Mouse (Mus musculus) activated CD4-positive, CD25-positive, alpha-beta regulatory T cell, adult 4 months (primary cell): ENCODE results near the gene Fsd1. TPM values are rescaled to one million over a fixed set of nuclear protein-coding genes. Genes with fewer than 3 reads are reported as not detected.
"Not testable (repeated sequence)": the region's sequence is repeated elsewhere in the genome, so short reads cannot be mapped to it uniquely, and the experiment has no call there.

Experiments used
- ATAC-seq: one replicate; pipeline ENCODE4 v1.8.0; 2017
- polyA plus RNA-seq, 2 experiments: library from polyadenylated mRNA; unstranded; fragments of 100-300 nt; shearing (Covaris generic); gene quantifications; one replicate each; pipeline ENCODE4 v1.2.1; 2017

Fsd1 gene
- not detected for polyA plus RNA-seq

DNA sequence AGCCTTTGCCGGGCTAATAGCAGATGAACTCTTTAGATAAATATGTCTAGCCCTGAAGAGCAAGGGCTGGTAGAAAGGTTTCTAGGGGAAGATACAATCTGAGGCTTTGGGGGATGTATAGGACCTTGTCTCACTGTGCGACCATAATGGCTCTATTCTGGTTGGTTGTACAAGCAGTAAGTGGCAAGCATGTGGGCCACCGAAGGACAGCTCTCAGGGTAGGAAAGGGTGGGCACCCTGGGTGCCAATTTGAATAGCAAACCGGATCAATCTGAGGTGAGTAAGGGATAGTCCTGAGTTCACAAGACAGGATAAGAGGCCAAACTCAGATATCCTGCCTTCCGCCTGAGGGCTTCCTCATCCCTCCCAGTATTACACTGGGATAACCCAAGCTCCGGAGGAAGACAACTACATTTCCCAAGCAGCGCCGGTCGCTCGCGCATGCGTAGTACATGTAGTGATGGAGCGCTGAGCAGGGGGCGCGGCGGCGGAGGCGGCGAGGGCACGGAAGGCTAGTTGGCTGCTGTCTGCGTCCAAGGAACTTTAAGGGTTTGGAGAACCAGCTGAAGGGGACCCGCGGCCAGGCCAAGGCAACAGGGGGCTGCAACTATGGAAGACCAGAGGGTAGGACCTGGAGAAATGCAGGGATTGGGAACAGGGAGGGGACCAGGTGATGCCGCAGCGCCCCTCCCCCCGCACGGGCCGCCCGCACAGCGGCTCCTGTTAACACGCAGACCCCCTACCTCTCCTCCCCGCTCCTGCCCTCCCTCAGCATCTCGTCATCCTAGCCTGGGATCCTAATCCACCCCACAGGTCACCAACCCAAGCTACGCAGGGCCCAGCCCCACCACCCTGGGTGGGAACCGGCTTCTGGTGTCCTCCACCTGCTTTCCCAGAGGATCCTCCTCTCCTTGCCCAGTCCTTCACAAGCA, at the start of gene Fsd1:
Gene Fsd1 (plus strand): TSS at position 480 of the 932 bp plus-strand sequence.
- ATAC-seq = no peak

DNA sequence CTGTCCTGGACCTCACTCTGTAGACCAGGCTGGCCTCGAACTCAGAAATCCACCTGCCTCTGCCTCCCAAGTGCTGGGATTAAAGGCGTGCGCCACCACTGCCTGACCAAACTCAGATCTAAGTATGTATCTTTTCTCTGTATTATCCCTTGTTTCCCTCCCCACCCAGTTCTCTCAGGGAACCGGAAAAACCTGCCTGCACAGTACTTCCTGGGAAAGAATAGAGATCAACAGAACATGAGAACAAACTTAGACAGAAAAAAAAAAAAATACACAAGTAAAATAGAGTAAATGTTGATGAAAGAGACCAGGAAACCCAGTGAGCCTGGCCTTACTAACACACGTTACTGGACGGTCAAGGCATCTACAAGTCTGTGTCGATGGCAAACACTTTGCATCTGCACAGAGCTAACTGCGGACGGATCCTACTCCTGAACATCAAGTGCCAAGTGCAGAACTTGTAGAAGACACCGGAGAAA, 41.9 kb upstream of the Fsd1 start:
- ATAC-seq = not testable (repeated sequence)

DNA sequence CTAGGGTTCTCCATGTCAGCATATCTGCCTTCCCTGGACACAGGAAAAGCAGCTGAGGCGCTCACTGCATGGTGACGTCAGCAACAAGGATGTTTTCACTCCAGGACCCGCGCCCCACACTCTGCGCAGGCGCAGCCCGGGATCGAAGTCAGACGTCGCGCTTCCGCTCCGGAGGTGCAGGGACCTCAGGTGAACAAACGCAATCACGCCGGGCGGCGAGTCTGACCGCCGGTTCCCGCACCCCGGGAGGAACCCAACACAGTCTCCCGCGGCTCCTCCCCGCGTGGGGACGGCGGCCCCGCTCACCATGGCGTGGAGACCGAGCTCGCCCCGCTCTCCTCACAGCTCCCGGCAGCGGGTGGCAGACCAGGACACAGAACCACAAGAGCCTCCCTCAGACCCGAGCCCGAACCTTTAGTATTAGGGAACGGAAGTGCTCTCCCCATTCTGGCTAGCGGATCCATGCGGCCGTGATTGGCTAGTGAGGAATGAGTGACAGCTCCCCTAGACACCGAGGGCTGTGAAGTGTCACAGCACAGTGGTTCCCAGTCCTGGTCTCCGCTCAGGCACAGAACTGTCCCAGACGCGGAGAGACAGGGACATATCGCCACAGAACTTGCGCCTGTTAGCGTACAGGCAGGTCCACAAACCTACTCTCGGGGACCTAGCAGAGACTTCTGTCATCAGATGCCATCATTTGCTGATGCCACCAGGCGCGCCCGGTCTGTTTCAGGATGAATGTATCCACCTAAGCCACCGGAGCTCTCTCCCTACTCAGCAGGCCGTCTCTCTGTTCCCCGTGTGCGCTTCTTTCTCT, 41.2 kb upstream of the Fsd1 start:
- peak; percentile 94 for ATAC-seq

DNA sequence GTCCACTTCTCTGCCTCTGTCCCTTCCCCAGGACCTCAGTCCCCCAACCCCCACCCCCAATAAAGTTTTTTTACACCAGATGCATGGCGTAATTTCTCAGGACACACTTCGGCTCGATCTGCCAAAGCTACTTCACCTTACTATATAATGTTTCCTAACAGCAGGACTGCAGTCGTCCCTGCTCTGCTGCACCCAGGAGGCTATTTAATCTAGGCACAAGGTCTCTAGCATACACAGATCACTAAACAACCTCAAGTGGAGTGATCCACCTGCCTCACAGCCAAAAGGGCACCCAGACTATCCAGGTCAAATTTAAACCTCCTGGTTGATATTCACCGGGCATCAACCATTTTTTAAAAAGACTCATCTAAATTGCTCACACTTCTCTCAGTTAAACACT, 40.6 kb upstream of the Fsd1 start:
- no peak for ATAC-seq

DNA sequence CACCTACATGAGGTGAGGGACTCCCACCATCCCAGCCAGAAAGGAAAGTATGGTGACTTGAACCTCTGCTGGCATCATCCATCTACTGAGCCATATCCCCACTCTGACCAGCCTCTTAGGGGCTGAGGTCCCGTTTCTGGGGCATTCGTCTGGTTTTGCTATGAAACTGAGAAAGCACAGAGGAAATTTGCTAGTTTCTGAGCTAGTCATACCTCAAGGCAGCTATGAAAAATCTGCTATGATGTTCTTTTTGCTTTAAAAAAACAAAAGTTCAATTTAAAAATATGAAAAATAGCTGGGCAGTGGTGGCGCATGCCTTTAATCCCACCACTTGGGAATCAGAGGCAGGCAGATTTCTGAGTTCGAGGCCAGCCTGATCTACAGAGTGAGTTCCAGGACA, 37.7 kb upstream of the Fsd1 start:
- ATAC-seq = no peak

DNA sequence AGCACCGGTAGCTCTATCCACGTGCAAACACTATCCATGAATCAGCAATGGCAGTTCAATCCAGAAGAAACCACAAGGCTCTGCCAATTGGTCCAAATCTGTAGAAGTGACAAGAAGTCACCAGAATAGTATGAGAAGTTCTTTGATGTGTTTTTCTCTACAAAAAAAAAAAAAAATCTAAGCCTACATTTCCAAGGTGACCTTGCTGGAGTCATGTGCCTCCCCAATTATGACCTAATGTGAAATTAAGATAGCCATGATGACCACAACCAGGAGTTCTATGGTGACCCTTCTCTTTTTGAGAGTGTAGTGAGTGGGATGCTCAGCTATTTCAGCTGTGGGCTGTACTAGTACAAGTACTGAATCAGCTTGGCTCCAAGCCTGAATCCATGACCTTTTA, 36.9 kb upstream of the Fsd1 start, which contains the start of gene Zfp119b:
Gene Zfp119b (minus strand): TSS at position 101 of the 400 bp plus-strand sequence.
- no peak for ATAC-seq

DNA sequence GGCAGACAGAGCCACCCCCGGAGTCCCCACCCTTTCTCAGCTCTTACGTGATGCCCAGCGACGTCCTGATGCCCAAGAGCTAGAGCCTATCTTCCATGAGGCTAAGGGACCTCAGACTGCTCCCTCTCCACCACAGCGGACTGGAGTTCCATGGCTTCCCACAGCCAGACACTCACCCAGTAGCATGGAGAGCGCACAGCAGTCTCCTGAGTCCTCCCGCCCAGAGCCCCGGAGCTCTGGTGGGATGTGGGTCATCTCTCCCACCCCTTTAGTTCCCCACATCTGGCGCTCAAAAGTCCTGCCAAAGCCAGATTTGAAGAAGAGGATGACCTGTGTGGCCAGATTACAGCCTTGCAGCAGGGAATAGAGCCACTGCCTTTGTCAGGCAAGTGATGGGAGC, 35.7 kb upstream of the Fsd1 start:
- no peak for ATAC-seq

DNA sequence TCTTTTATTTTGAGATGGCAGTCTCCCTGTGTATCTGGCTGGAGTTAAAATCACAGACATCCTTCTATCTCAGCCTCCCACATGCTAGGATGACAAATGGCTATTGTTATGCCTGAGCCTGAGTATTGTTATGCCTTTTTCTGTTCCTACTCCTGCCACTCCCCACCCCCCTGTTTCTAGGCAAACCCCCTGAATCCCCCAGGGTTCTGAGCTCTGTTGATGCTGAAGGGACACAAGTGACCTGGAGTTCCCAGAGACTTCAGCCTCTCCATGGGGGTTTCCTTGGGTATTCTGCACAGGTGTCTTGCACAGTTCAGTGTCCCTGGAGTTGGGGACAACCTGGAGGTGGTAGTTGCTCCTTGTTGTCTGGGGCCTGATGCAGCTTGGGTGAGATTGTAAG, 34.3 kb upstream of the Fsd1 start:
- ATAC-seq = no peak

DNA sequence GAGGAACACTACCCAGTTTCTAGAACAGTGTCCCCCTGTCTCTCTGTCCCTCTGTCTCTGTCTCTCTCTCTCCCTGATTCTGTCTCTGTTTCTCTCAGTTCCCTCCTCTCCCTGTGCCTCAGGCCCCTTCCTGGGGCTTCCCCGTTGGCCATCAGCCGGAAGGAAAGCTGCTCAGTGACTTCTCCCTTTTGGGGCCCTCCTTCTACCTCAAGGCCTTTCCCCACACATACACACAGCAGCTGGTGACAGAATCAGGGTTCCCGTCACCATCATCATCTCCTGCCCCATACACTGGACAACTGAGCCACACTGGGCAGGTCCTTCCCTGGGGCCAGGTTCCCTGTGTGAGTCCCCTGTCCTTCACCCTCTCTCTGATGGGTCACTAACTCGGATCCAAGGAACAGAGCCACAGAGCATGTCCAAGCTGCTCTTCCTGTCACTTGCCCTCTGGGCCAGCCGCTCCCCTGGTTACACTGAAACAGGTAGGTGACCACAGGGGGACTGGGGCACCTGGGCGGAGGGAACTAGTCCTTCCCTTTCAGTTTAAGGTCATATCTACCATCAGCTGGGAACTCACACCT, 33.8 kb upstream of the Fsd1 start, which contains the start of gene Ebi3:
Gene Ebi3 (plus strand): TSS at position 194 of the 581 bp plus-strand sequence.
- peak; percentile 65 for ATAC-seq

DNA sequence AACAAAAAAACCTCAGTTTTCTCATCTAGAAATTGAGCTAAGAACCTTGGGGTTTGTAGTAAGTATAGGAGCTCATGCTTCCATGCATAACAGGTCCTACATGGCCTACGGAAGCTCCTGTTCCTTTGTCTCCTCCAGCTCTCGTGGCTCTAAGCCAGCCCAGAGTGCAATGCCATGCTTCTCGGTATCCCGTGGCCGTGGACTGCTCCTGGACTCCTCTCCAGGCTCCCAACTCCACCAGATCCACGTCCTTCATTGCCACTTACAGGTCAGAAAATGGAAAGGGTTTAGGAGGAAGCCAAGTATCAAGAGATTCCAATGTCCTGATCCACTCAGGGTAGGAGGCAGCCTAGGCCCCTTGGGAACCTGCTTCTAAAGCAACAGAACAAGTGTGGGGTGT, 32.6 kb upstream of the Fsd1 start:
- no peak for ATAC-seq

DNA sequence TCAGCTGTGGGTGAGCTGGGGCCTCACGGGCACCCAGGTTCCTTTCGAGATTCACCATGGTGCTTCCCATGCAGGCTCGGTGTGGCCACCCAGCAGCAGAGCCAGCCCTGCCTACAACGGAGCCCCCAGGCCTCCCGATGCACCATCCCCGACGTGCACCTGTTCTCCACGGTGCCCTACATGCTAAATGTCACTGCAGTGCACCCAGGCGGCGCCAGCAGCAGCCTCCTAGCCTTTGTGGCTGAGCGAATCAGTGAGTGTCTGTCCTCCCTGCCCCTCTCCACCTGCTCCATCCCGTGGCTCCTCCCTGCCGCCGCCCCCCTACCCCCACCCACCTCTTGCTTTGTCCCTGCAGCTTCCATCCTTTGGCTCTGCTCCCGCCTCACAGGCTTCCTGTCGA, 32.1 kb upstream of the Fsd1 start:
- ATAC-seq = no peak

DNA sequence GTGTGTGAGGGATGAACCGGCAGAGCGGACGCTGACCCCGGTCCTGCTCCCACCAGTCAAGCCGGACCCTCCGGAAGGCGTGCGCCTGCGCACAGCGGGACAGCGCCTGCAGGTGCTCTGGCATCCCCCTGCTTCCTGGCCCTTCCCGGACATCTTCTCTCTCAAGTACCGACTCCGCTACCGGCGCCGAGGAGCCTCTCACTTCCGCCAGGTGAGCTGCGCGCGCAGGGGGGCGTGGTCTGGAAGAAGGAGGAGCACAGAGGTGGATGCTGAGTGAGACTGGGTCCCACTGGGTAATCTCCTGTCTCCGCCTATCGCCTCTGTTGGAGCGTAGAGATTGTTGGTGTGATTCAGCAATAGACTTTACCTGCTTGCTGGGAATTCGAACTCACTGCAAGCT, 30.2 kb upstream of the Fsd1 start:
- ATAC-seq = no peak

DNA sequence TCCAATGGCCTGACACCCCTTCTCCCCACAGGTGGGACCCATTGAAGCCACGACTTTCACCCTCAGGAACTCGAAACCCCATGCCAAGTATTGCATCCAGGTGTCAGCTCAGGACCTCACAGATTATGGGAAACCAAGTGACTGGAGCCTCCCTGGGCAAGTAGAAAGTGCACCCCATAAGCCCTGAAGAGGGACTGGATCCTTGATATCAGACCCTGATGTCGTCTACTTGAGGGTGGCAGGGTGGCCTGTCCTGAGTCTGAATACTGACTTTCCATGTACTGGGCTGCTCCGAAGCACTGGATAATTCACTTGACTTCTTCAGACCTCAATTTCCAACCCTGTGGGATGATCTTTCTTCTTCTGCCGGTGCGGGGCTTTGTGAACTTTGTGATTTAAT, 29.7 kb upstream of the Fsd1 start:
- ATAC-seq = no peak

DNA sequence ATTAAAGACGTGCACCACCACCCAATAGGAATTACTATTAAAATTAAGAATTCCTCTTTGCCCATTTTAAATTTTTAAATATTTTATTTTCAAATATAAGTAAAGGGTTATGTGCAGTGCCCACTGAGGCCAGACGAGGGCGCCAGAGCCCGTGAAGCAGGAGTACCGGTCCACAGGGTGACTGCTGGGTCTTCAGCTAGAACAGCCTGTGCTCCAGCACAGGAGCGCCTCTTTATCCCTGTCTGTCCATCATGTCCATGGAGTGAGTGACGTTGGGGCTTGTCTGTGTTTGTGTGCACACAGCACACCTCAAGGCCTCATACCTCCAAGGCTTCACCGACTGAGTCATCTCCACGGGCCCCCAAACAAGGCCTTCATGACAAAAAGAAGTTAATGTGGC, 29.1 kb upstream of the Fsd1 start:
- no peak for ATAC-seq

DNA sequence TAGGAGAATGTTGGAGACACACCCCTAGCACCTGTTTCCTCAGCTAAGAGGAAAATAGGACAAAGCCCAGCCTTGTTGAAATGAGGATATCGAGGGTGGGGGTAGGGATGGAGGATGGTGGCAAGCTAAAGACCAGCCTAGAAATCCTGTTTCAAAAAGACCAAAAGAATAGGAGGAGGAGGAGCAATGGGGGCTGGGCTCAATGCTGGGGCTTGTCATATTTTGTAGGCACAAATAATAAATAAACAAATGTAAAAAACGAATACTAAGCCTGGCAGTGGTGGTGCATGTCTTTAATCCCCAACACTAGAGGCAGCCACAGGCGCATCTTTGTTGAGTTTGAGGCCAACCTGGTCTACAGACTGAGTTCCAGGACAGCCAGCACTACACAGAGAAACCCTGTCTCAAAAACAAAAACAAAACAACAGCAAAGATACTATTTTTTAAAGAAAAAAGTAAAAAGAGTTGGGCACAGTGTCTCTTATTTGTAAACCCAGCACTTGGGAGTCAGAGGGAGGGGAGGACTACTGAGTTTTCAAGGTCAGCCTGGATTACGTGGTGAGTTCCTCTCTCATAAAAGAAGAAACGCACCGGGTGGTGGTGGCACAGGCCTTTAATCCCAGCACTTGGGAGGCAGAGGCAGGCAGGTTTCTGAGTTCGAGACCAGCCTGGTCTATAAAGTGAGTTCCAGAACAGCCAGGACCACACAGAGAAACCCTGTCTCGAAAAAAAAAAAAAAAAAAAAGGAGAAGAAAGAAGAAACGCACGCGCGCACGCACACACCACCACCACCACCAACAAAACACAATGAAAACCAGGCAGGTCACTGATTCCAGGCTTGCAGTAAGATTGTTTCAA, 28.4 kb upstream of the Fsd1 start:
- ATAC-seq = no peak

DNA sequence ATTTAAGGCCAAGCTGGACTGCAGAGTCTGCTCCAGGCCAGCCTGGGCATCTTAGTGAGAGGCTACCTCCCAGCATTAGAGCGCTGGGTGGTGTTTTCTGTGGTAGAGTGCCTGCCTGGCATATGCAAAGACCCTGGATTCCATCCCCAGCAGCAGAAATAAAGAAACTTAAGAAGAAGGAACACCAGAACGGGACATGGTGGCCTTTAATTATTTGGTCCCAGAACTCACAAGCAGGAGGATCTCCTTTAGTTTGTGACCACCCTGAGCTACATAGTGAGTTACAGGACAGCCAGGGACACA, 27.8 kb upstream of the Fsd1 start:
- ATAC-seq = no peak

DNA sequence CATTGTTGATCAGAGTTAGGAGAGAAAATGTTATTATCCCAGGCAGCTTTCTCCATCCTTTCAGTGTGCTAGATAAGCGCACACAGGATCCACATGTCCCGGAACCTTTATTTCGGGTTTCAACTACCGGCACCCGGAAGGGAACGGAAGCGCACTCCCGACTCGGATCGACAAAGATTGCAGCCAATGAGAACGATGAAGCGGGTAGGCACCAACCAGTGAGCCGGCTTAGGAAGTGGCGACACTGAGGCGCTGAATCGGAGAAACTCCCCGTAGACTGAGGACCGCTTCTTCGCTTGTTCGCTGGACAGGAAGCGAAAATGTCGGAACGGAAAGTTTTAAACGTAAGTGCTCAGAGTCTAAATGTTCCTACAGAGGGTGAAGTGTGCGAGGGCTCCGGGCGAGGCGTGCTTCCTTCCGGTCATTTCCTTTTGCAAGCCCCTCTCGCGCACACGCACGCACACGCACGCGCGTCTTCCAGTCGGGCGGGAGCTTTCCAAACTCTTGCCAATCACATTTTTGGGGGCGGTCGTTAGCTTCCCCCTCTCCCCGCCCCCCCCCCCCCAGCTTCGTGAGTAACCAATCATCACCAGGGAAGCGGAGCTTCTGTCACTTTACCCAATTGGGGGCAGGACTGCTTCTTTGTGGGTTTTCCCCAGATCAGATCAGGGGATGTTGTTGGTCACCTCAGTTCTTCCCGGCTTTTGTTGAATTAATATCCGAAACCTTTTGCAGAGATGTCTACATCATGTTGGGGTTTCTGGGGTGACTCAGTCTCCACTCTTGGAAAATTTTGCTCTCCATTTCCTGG, 27.2 kb upstream of the Fsd1 start, which contains the start of gene Yju2:
Gene Yju2 (plus strand): TSS at position 182 of the 811 bp plus-strand sequence.
- ATAC-seq = peak; percentile 93

DNA sequence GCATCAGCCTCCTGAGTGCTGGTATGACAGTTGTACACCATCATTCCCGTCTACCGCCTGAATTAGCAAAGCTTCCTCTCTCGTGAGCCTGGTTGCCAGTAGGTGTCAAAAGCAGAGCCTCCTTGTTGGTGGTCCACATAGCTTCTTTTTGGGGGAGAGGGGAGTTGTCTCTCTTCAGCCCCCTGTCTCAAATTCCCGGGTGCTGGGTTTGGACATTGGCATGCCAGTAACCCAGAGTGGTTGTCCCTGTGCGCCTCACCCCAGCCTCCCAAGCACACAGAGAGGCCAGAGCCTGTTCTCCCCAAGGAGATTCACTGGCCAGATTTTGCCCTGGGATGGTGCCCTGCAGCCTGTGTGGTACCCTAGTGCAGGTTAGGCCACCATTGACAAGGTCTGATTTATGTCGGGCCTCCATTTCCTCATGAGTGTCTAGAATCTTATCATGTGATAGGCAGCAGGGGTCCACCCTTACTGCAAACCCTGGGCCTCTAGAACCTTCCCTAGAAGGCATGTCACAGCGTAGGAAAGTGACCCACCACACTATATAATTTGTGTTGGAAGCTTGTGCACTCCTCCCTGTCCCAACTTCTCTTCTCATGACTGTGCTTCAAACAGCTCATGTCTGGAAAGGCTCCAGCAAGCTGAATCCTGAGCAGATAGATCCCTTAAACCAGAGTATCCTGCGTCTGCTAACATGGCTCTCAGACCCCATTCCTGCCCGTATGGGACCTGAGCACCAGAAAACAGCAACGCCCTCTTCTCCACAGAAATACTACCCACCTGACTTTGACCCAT, 26.2 kb upstream of the Fsd1 start:
- no peak for ATAC-seq

DNA sequence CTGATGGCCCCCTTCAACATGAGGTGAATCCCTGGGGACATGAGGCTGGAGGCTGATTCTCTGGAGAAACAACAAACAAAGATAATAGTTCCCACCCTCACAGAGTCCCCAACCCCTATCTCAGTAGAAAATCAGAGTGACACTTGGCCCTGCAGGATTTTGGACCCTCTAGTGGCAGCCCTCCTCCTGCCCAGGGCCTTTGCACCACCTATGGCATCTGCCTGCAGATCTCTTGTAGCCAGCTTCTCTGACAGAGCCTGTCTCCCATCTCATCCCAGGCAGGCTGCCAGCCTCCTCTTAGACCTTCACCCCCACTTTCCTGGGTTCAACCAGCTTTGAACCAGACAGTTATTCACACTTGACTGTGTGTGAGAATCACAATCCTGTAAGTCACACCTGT, 25.5 kb upstream of the Fsd1 start:
- no peak for ATAC-seq

DNA sequence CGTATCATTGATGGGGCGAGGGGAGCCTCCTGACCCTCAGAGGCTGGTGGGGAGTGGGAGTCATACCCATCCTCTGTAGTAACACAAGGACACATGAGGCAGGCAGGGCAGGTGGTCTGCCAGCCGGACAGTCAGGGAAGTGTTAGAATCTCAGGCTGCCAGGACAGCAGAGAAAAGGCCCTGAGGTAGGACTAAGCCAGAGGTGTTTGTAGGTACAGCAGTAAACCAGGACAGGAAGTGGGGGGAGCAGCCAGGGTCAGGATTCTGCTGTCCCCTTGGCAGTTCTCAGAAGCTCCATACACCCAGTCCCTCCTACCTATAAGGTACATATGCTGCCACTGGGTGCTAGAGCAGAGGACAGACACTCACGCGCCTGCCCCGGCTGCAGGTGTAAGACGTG, 24.7 kb upstream of the Fsd1 start:
- ATAC-seq = no peak
